Mouse (Mus musculus): ENCODE measurements around the gene Ypel1. TPM values are rescaled to one million over a fixed set of nuclear protein-coding genes. Genes with fewer than 3 reads are reported as not detected.

Ypel1 gene
- total RNA-seq (2023) = 1.5 TPM

GRCm38 (mm10) chr16:17069511-17070443, at the start of gene Ypel1:
Gene Ypel1 (plus strand): TSS chr16:17069696.

GRCm38 (mm10) chr16:17110771-17111743, 41.6 kb downstream of the Ypel1 start, which contains the start of gene Ppil2:
Gene Ppil2 (minus strand): TSS chr16:17111257.

GRCm38 (mm10) chr16:17124871-17125520, 55.5 kb downstream of the Ypel1 start, which contains the start of gene 2610318N02Rik:
Gene 2610318N02Rik (minus strand): TSS chr16:17125167.

GRCm38 (mm10) chr16:17132089-17132905, 62.8 kb downstream of the Ypel1 start, which contains the start of gene Sdf2l1:
Gene Sdf2l1 (minus strand): TSS chr16:17132383.

Other genes with a start within 250 kb of the Ypel1 start
- 9.5 TPM for gene Spag6l, start 240.2 kb upstream of the Ypel1 start, total RNA-seq (2023)
- not detected for gene Igll1, start 205.7 kb upstream of the Ypel1 start, total RNA-seq (2023)
- 101 TPM for gene Top3b, start 199.0 kb upstream of the Ypel1 start, total RNA-seq (2023)
- gene Vpreb1, start 198.9 kb upstream of the Ypel1 start, total RNA-seq (2023) = 3.0 TPM
- gene Ppm1f, start 173.2 kb upstream of the Ypel1 start, total RNA-seq (2023) = 18.6 TPM
- gene Mapk1, start 86.3 kb upstream of the Ypel1 start, total RNA-seq (2023) = 182 TPM
- 124 TPM for gene Ppil2, start 41.6 kb downstream of the Ypel1 start, total RNA-seq (2023)
- 5.8 TPM for gene 2610318N02Rik, start 55.5 kb downstream of the Ypel1 start, total RNA-seq (2023)
- 13.2 TPM for gene Sdf2l1, start 62.7 kb downstream of the Ypel1 start, total RNA-seq (2023)
- gene Ydjc, start 74.9 kb downstream of the Ypel1 start, total RNA-seq (2023) = 2.9 TPM
- 1.5 TPM for gene Ccdc116, start 77.5 kb downstream of the Ypel1 start, total RNA-seq (2023)
- gene Ube2l3, start 133.0 kb downstream of the Ypel1 start, total RNA-seq (2023) = 117 TPM
- not detected for gene Rimbp3, start 138.9 kb downstream of the Ypel1 start, total RNA-seq (2023)
- 4.5 TPM for gene Hic2, start 163.9 kb downstream of the Ypel1 start, total RNA-seq (2023)
- 46.1 TPM for gene Tmem191c, start 206.4 kb downstream of the Ypel1 start, total RNA-seq (2023)